Mouse (Mus musculus): ENCODE measurements around the gene 4930558C23Rik. TPM values are rescaled to one million over a fixed set of nuclear protein-coding genes. Genes with fewer than 3 reads are reported as not detected.
"Not testable (repeated sequence)": the region's sequence is repeated elsewhere in the genome, so short reads cannot be mapped to it uniquely, and the experiment has no call there.

Gene 4930558C23Rik
- polyA plus RNA-seq, 1 experiment from 2014 or later: not detected

DNA sequence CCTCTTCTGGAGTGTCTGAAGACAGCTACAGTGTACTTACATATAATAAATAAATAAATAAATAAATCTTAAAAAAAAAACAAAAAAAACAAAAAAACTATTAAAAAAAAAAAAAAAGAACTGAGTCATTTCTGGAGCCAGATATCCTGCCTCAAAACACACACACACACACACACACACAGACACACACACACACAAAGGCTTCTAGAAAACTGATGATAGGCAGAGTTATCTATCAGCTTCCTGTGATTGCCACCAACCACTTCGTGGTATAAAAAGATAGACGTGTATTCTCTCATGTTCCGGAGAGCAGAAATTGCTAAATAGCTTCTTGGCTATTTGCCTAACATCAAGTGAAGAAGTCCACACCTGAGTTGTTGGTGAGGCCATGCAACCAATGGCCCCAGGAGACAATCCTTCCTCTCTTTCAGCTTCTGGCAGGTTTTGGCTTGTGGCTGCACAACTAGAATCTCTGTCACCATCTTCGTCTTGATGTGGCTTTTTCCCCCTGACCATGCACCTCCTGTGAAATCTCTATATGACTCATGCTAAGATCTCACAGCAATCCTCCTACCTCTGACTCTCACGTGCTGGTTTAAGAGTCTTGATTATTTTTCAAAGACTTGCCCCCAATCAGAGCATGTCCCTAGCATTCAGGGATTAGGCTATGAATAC is 17.1 kb downstream of the 4930558C23Rik start:
- Histone ChIP-seq H3K27ac (ENCODE audit: low read depth) (no peak overlapping the region), H3K36me3 (replicated peaks; ENCODE audit: insufficient read depth, low read length) (no peaks in the 10 kb centered on the region), H3K27me3 (ENCODE audit: insufficient read depth, low read length) (no peaks in the 10 kb centered on the region), H3K9me3 (ENCODE audit: low read length) (no peaks in the 10 kb centered on the region), H3K4me1 (ENCODE audit: insufficient read depth) (no peaks in the 10 kb centered on the region), H3K9ac (replicated peaks) (no peak overlapping the region), H3K4me2 (ENCODE audit: low read depth, low read length) (no peak overlapping the region), H3K4me3 (ENCODE audit: low read depth, low read length) (no peak overlapping the region)
- TF ChIP-seq CTCF (IDR thresholded peaks at IDR 0.05; ENCODE audit: low read depth) (no peak), EP300 (IDR thresholded peaks at IDR 0.05; ENCODE audit: low read depth) (no peak)
- ATAC-seq (no peak), DNase-seq (no peak)
- 49% methylated on average over 5 of the region's 5 CpGs for WGBS (ENCODE audit: insufficient replicate concordance)

DNA sequence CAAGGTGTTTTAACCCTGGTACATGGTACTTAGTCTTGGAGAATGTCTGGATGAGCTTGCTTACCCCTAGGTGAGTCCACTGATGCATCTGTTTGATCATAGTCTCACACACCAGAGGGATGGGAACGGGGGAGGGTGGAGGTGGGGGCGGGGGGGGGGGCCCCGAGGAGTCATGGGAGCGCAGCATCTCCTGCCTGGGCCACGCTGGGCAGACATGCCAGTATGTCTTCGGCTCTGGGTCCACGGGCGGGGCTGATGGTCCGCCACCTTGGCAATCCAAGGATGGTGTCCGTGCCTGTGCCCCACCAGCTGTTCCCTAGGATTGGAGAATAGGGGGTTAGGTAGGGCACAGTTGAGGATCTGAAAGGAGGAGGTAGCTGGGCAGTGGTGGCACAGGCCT is 29.4 kb downstream of the 4930558C23Rik start:
- no peak overlapping the region for H3K9ac ChIP-seq (replicated peaks)
- peaks cover 9% of the 10 kb centered on the region for H3K9me3 ChIP-seq (ENCODE audit: low read length)
- DNase-seq (no peak), ATAC-seq (no peak)
- 82% methylated on average over 10 of the region's 10 CpGs for WGBS (ENCODE audit: insufficient replicate concordance)
- no peak overlapping the region for H3K27ac ChIP-seq (ENCODE audit: low read depth)
- no peak for TF ChIP-seq CTCF (IDR thresholded peaks at IDR 0.05; ENCODE audit: low read depth)
- no peak for TF ChIP-seq EP300 (IDR thresholded peaks at IDR 0.05; ENCODE audit: low read depth)
- no peak overlapping the region for H3K4me3 ChIP-seq (ENCODE audit: low read depth, low read length)
- H3K4me1 ChIP-seq (ENCODE audit: insufficient read depth): no peaks in the 10 kb centered on the region
- H3K4me2 ChIP-seq (ENCODE audit: low read depth, low read length): no peak overlapping the region
- no peaks in the 10 kb centered on the region for H3K27me3 ChIP-seq (ENCODE audit: insufficient read depth, low read length)
- no peaks in the 10 kb centered on the region for H3K36me3 ChIP-seq (replicated peaks; ENCODE audit: insufficient read depth, low read length)

DNA sequence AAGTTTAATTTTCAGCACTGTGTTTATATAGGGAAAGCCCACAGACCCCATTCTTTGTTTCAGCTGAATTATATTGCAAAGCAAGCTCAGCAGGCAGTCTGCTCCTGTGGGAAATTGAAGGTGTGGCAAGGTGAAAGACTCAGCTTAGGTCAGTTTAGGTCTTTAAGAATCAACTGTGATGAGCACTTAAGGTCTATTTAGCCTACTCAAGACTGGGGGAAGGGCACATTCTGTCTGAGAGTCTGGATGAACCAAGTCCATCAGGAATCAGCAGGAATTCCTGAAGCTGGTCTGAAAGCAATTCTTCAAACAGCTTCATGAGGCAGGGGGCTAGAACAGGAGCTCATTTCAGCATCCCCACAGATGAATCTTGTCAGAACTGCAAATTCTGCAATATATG is 32.5 kb downstream of the 4930558C23Rik start:
- no peaks in the 10 kb centered on the region for H3K4me1 ChIP-seq (ENCODE audit: insufficient read depth)
- TF ChIP-seq EP300 (IDR thresholded peaks at IDR 0.05; ENCODE audit: low read depth): no peak
- no peaks in the 10 kb centered on the region for H3K9me3 ChIP-seq (ENCODE audit: low read length)

DNA sequence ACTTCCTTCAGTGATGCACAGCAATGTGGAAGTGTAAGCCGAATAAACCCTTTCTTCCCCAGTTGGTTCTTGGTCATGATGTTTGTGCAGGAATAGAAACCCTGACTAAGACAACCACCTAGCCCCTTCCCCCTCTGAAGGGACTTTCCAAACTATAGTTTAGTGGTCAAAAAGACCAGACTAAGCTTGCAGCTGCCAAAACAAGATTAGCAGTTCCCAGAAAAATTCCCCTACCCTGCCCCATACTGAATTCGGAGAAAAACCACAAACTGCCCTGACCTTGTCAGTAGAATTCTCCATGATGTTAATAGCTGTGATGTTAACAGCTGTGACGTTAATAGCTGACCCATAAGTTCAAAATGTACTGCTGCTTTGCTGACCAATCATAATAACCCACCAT is 42.4 kb downstream of the 4930558C23Rik start:
- H3K9ac ChIP-seq (replicated peaks); H3K27ac ChIP-seq (ENCODE audit: low read depth); DNase-seq; H3K36me3 ChIP-seq (replicated peaks; ENCODE audit: insufficient read depth, low read length); H3K9me3 ChIP-seq (ENCODE audit: low read length); H3K4me2 ChIP-seq (ENCODE audit: low read depth, low read length); H3K4me3 ChIP-seq (ENCODE audit: low read depth, low read length); H3K27me3 ChIP-seq (ENCODE audit: insufficient read depth, low read length); ATAC-seq; H3K4me1 ChIP-seq (ENCODE audit: insufficient read depth): not testable (repeated sequence)
- peak; percentile 48; the same call in 1 of the 2 replicates for TF ChIP-seq EP300 (IDR thresholded peaks at IDR 0.05; ENCODE audit: low read depth)
- WGBS (ENCODE audit: insufficient replicate concordance): 66% methylated on average over 3 of the region's 3 CpGs

More for the DNA sequence above, 32.5 kb downstream of the 4930558C23Rik start:
- Histone ChIP-seq H3K9ac (replicated peaks) (no peak overlapping the region), H3K27me3 (ENCODE audit: insufficient read depth, low read length) (no peaks in the 10 kb centered on the region), H3K4me2 (ENCODE audit: low read depth, low read length) (no peak overlapping the region), H3K27ac (ENCODE audit: low read depth) (no peak overlapping the region), H3K36me3 (replicated peaks; ENCODE audit: insufficient read depth, low read length) (no peaks in the 10 kb centered on the region), H3K4me3 (ENCODE audit: low read depth, low read length) (no peak overlapping the region)
- DNase-seq (no peak), ATAC-seq (no peak)

DNA sequence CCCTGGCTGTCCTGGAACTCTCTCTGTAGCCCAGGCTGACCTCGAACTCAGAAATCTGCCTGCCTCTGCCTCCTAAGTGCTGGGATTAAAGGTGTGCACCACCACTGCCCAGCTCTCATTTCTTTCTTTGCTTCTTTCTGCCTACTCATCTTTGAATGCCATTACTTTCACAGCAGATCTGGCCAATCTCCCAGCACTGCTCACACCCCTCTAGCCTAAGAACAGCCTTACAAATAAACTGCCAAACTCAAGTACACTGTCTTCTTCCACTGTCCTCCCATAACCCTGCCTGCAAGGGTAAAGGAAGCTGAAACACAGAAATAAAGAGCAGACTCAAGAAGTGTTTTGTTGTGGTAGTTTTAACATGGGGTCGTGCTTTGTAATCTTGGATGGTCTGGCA is 44.9 kb downstream of the 4930558C23Rik start:
- WGBS (ENCODE audit: insufficient replicate concordance): 86% methylated on average over 2 of the region's 2 CpGs
- H3K36me3 ChIP-seq (replicated peaks; ENCODE audit: insufficient read depth, low read length): peaks cover 5% of the 10 kb centered on the region
- no peak for ATAC-seq
- H3K9me3 ChIP-seq (ENCODE audit: low read length): no peaks in the 10 kb centered on the region
- no peak for TF ChIP-seq CTCF (IDR thresholded peaks at IDR 0.05; ENCODE audit: low read depth)
- no peak overlapping the region for H3K4me3 ChIP-seq (ENCODE audit: low read depth, low read length)
- no peak overlapping the region for H3K9ac ChIP-seq (replicated peaks)
- H3K27ac ChIP-seq (ENCODE audit: low read depth): no peak overlapping the region
- DNase-seq: no peak
- 0 out of 2 replicates have a peak, but pooled peaks cover 2% of the 10 kb centered on the region for H3K4me1 ChIP-seq (ENCODE audit: insufficient read depth)
- no peaks in the 10 kb centered on the region for H3K27me3 ChIP-seq (ENCODE audit: insufficient read depth, low read length)
- H3K4me2 ChIP-seq (ENCODE audit: low read depth, low read length): no peak overlapping the region

DNA sequence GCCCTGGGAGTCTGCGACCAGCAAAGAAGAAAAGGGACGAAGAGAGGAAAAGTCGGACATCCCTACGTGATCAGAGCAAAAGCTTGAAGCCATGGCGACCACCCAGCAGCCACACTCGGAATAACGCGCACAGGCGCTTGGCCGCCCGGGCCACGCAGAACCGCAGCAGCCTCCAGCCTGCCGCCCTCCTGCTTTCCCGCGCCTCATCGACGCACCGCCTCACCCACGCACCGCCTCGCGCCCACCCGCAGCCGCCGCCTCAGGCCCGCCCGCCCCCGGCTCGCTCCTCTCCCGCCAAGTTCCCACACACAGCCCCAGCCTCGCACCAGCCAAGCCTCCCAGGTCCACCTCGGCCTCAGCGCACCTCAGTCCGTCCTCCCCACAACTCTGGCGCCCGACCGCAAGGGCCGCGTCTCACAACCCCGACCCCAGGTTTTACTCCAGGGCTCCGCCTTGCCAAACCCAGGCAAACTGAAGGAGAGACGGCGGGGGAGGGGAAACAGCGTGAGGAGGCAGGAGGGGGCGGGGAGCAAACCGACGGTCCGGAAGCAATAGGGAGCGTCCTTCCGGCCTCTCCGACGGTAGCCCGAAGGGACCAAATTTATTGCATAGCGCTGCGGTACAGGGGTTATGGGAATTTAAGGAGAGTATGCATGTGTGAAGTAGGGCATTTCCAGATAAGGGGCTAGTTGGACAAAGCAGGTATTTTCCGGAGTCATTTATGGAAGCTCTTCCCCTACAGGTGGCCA is 45.8 kb downstream of the 4930558C23Rik start, which contains the start of gene Setdb1:
Gene Setdb1, minus strand, starts transcription at position 502 of the 749 bp plus-strand sequence.
- H3K4me1 ChIP-seq (ENCODE audit: insufficient read depth); H3K27ac ChIP-seq (ENCODE audit: low read depth); H3K36me3 ChIP-seq (replicated peaks; ENCODE audit: insufficient read depth, low read length); H3K27me3 ChIP-seq (ENCODE audit: insufficient read depth, low read length); H3K9me3 ChIP-seq (ENCODE audit: low read length): not testable (repeated sequence)
- peak within 1 kb of the TSS; percentile 64 for H3K9ac ChIP-seq (replicated peaks)
- peak within 1 kb of the TSS; percentile 72 for H3K4me2 ChIP-seq (ENCODE audit: low read depth, low read length)
- H3K4me3 ChIP-seq (ENCODE audit: low read depth, low read length): peak within 1 kb of the TSS; percentile 59
- peak; percentile 95 for DNase-seq
- ATAC-seq: peak; percentile 96
- peak; percentile 57; the same call in 1 of the 2 replicates for TF ChIP-seq EP300 (IDR thresholded peaks at IDR 0.05; ENCODE audit: low read depth)
- WGBS (ENCODE audit: insufficient replicate concordance): under 1% methylated on average over 27 of the region's 57 CpGs

DNA sequence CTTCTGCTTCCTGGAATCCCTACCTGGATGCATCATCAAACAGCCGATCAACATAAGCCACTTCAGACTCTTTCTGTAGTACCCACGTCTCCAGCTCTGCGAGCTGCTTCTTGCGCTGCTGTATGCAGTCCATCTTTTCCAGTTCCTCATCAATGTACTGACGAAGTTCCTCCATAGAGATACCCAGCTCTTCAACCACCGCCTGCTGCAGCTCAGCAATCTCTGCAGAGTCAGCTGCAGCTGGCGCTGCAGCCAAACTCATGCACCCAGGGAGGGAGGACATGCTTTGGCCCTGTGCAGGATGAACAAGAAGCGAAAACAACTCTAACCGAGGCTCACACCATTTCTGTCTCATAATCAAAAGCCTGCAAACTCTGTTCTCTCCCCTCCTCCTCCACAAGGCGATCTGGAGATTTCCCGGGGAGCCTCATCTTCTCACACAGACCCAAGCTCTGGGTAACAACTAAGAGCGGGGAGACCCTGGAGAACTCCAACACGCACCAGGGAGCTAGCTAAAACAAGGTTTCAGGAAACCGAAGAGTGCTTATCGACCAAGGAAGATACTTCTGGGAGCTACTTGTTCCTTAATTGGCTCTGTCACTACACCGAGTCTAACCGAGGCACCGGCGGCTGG is 46.6 kb downstream of the 4930558C23Rik start:
- peak overlapping the region; percentile 59; the same call in 1 of the 2 replicates for H3K4me3 ChIP-seq (ENCODE audit: low read depth, low read length)
- not testable (repeated sequence) for H3K27me3 ChIP-seq (ENCODE audit: insufficient read depth, low read length); ATAC-seq; H3K9me3 ChIP-seq (ENCODE audit: low read length); H3K4me1 ChIP-seq (ENCODE audit: insufficient read depth); H3K9ac ChIP-seq (replicated peaks); H3K27ac ChIP-seq (ENCODE audit: low read depth); DNase-seq
- peaks cover 13% of the 10 kb centered on the region for H3K36me3 ChIP-seq (replicated peaks; ENCODE audit: insufficient read depth, low read length)
- WGBS (ENCODE audit: insufficient replicate concordance): 16% methylated on average over 5 of the region's 19 CpGs
- peak overlapping the region; percentile 72; the same call in 1 of the 2 replicates for H3K4me2 ChIP-seq (ENCODE audit: low read depth, low read length)
